Mouse (Mus musculus) lung, adult 2 months (tissue): ENCODE results near the gene Erv3. TPM values are rescaled to one million over a fixed set of nuclear protein-coding genes. Genes with fewer than 3 reads are reported as not detected.

Experiments used
- DNase-seq: peaks from one replicate; pipeline ENCODE4 v3.0.0; 2022
- H3K4me1 ChIP-seq: fragments of 200-500 bp; 2 replicates; pipeline ENCODE4 v1.6.1; 2011; ENCODE audit warnings: low read length; ENCODE audit not compliant: control insufficient read depth, insufficient read depth
- H3K4me3 ChIP-seq: fragments of 200-500 bp; replicated peaks from 2 replicates; pipeline ENCODE3; 2011; ENCODE audit warnings: low read depth, mild to moderate bottlenecking, control low read depth, low read length; ENCODE audit errors: extremely low read depth
- CTCF ChIP-seq: fragments of 200-500 bp; IDR thresholded peaks from 2 replicates; pipeline ENCODE4 v1.5.1; 2011; ENCODE audit warnings: mild to moderate bottlenecking, low read length, control low read depth; ENCODE audit not compliant: insufficient read depth
- POLR2A ChIP-seq: fragments of 200-500 bp; IDR thresholded peaks from 2 replicates; pipeline ENCODE4 v1.6.1; 2011; ENCODE audit warnings: low read depth, mild to moderate bottlenecking, control low read depth, low read length, borderline replicate concordance; ENCODE audit errors: extremely low read depth
- WGBS: fragments of 180-500 bp; shearing (Covaris S2); methylation state at CpG from one replicate; pipeline ENCODE4 v1.1.7; 2018; 5-methylcytosine and 5-hydroxymethylcytosine counted together
- polyA plus RNA-seq: library from polyadenylated mRNA; depleted of rRNA; stranded (reverse); fragments of >200 nt; gene quantifications from 2 replicates; pipeline ENCODE4 v1.2.3, GENCODE M21; 2012

Erv3 gene
- polyA plus RNA-seq, 1 experiment, result not detected

DNA sequence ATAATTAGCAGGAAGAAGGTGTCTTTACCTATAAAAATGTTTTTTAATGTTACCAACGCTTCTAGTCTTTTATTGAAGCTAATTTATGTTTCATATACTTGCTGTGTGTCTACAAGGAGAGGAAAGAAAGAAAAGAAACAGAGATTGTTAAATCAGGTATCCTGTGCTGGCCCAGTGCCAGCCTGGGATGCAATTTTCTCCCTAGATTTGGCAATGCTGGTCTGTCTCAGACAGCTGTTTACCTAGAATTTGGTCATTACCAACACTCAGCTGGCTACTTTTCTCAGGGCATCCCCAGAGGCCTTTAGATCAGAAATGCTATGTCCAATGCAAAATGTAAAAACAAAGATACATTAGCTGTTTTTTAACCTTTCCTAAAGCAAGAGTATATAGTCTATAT, 13.8 kb upstream of the Erv3 start:
- TF ChIP-seq CTCF (no peak), POLR2A (no peak)
- no peak for DNase-seq
- H3K4me1 ChIP-seq, result no peaks in the 10 kb centered on the region
- no peak overlapping the region for H3K4me3 ChIP-seq
- WGBS, result 68% methylated on average over 1 of the region's 1 CpGs

DNA sequence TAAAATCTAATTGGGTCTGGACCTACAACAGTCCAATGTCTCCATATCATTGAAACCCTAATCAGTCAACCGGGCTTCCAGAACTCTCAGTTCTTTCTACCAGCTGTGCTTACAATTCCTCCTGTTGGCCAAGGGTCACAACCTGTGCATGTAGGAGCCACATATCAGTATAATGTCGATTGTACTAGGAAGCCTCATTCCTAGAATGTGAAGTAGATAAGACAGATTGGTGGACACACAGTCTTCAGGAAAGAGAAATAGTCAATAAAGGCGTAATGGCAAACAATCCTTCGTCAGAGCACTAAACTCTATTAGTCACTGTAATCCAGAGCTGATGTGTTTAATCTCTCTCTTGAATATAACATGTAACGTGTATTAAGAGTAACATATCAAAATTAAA, 9.4 kb upstream of the Erv3 start:
- no peak overlapping the region for H3K4me3 ChIP-seq
- no peak for TF ChIP-seq POLR2A
- TF ChIP-seq CTCF, result no peak
- no peaks in the 10 kb centered on the region for H3K4me1 ChIP-seq
- WGBS, result 78% methylated on average over 5 of the region's 5 CpGs
- DNase-seq, result no peak

DNA sequence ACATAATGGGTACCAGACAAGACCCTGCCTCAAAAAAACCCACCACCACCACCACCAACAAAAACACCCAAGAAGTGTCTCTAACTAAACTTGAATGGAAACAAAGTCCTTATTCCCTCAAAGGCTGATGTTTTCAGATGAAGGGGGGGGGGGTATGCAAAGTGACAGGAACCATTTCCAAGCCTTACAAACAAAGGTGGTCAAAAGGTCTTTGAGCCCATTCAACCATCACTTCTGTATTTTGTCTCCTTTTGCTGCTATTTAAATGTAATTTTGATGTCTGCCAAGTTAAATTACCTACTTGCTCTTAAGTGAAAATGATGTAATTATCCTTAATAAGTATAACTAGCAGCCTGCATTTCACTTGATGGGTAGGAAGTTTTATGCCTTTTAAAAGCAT, 7.1 kb upstream of the Erv3 start:
- no peak overlapping the region for H3K4me3 ChIP-seq
- TF ChIP-seq CTCF (no peak), POLR2A (no peak)
- no peak for DNase-seq
- H3K4me1 ChIP-seq, result no peaks in the 10 kb centered on the region

DNA sequence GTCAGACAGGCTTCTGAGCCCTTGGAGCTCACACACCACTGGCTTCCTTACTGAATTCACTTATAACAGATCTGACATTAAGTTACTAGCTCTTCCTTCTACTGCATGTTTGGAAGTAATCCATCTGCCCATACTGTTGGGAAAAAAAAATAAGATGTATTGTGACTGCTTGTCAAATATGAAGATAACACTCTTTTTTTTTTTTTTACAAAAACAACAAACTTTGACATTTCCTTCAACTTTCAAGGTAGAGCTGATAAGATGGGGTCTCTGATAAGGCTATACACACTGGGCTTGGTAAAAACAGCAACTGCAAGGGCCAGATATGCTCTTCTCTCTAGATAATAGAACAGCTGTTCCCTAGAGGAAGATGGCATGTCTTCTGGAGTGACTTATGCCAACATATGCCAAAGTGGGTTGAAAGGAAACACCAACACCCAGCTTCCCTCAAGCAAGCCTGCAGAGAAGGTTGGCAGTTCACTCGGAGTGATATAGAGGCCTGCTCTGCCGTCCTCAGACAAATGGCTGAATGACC, 4.8 kb upstream of the Erv3 start:
- no peak for DNase-seq
- TF ChIP-seq POLR2A (no peak), CTCF (no peak)
- Histone ChIP-seq H3K4me1 (no peaks in the 10 kb centered on the region), H3K4me3 (no peak overlapping the region)
- WGBS, result 70% methylated on average over 2 of the region's 2 CpGs

DNA sequence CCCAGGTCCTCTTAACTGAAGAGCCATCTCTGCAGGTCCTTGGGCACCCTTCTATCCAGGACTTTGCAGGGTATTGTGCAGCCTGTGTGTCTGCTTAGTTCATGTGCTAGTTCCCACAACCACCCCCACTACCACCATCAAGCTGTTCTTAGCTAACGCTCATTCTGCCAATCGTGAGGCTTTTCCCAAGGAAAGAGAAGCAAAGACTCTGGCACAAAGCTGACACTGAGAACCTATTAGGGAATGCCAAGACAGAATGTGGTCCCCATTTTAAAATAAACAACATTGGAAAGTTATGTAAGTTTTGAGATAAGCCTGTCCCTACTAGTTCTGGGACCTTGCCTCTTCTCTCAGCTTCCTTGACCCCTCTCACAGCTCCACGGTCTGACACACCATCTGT, 3.9 kb upstream of the Erv3 start:
- no peaks in the 10 kb centered on the region for H3K4me1 ChIP-seq
- 71% methylated on average over 3 of the region's 3 CpGs for WGBS

DNA sequence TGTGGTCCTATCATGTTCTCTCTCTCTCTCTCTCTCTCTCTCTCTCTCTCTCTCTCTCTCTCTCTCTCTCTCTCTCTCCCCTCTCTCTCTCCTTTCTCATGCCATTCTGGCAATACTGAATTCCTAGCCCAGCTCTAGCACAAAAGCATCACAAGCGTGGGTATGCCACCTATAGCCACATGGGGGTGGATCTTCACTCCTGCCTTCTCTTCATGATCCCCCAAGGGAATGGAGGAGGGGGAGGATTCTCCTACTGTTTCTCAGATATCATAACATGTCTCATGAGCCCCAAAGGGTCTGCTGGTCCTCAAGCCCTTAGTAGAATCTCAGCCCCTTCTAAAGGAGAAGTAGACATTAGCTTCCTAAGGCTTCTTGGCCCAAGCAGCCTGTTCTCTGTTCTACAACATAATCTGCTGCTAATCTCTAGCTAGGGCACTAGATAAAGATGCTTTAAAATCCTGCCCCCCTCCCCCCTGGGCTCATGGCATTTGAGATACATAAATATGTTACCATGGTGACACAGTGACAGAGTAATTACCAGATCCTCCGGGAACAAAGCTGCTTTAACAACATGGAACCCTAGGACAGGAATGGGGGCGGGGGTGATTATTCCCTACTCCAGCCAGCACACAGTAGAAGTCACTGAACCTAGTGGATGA, 3.2 kb upstream of the Erv3 start:
- no peak for TF ChIP-seq CTCF
- no peak for TF ChIP-seq POLR2A
- no peak for DNase-seq
- WGBS, result 70% methylated on average over 3 of the region's 3 CpGs
- H3K4me3 ChIP-seq, result no peak overlapping the region
- H3K4me1 ChIP-seq, result no peaks in the 10 kb centered on the region

More for the DNA sequence above, 3.9 kb upstream of the Erv3 start:
- TF ChIP-seq CTCF (no peak), POLR2A (no peak)
- DNase-seq, result no peak
- no peak overlapping the region for H3K4me3 ChIP-seq

DNA sequence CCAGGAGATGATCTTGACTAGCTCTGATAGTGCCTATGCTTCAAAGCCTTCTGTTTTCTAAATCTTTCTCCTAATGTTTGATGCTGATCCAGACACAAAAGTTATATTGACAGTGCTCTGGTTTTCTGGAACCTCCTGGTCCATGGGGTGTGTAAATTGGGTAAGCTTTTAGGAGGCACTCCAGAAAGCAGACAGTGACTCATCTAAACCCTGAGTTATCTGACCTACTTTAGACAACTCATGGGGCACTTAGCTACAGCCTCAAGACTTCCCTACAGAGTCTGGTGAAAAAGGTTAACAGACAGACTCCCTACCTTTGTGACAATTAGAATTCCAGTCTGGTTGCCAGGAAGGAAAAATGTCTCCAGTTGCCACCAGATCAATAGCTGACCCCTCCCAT, 1.7 kb downstream of the Erv3 start:
- H3K4me1 ChIP-seq, result no peaks in the 10 kb centered on the region
- TF ChIP-seq CTCF (no peak), POLR2A (no peak)
- no peak overlapping the region for H3K4me3 ChIP-seq
- no peak for DNase-seq

DNA sequence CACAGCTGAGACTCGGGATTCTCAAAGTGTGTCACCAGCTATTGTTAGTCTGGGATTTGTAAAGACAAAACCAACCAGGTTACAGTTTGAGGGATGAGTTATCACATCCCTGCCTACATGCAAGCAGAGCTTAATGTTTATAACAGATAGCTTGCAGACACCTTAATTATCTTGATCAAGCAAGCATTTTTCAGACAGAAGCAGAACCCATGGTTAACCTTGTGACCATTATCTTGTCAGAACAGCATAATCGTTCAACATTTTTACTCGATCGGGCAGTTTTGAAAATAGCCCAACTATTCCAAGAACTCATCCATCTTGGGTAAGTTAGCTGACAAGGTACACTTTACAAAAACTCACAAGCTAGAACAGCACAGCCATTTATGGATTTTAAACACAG, 5.8 kb downstream of the Erv3 start:
- DNase-seq, result no peak
- TF ChIP-seq POLR2A (no peak), CTCF (no peak)
- 68% methylated on average over 4 of the region's 4 CpGs for WGBS
- Histone ChIP-seq H3K4me1 (no peaks in the 10 kb centered on the region), H3K4me3 (no peak overlapping the region)

DNA sequence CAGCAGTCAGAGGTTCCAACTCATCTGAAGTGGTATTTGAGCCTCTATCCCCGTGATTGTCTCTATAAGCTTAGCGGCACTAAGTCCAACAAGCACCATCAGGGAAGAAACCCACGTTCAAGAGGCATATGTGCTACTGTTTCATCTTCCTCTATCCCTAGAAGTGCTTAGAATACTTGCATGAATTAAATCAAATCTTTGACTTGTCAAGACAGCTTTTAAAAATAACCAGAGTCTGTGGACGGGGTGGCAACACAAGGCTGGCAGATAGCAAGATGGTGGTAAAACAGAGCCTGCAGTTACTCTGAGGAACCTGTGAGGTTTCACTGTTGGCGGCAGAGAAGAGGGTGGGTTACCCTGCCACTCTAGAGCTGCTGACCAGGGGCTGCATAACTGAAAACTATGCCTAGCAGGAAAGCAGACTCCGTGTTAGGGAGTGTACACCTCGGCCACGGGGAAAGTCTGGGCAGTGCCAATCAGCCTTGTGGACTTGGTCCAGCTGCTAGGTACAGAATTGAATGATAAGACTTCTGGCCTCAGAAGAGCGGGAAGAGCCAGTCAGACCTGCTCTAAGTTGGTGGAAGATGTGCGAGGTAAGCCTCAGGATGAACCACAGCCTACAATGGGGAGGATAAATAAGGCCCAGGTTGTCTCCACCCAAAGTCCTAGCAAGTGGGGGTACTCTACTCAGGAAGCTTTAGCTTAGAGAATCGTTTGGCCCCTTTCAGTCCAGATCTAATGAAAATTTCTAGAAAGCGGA, 8.0 kb downstream of the Erv3 start:
- 82% methylated on average over 12 of the region's 12 CpGs for WGBS
- H3K4me3 ChIP-seq, result no peak overlapping the region
- DNase-seq, result no peak
- no peaks in the 10 kb centered on the region for H3K4me1 ChIP-seq
- no peak for TF ChIP-seq POLR2A
- no peak for TF ChIP-seq CTCF

DNA sequence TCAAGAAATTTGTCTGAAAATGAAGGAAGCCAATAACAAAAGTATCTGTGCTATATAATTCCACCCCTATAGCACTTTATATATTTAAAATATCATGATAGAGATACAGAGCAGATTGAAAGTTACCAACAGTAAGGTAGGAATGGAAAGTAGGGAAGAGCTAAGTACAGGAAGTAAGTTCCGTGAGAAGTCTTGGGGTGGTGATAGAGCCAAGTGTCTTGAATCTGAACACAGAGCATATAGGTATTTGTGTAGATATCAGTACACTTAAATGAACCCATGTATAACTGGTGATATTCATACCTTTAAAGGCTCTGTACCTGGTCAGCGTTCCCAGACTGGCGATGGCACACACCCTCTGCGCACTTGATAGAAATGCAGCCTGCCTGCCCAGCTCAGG, 9.5 kb downstream of the Erv3 start:
- WGBS, result 93% methylated on average over 4 of the region's 4 CpGs

More for the DNA sequence above, 9.5 kb downstream of the Erv3 start:
- H3K4me1 ChIP-seq, result no peaks in the 10 kb centered on the region
- TF ChIP-seq POLR2A (no peak), CTCF (no peak)
- no peak overlapping the region for H3K4me3 ChIP-seq
- no peak for DNase-seq
